Mouse (Mus musculus): ENCODE data around the gene Auts2. TPM values are rescaled to one million over a fixed set of nuclear protein-coding genes. Genes with fewer than 3 reads are reported as not detected.

Gene Auts2
- polyA plus RNA-seq, 2 experiments: 38.3 to 50.8 TPM

- ATAC-seq (ENCODE audit: low FRiP score, low read depth) (no peak), DNase-seq (ENCODE audit: low spot score) (no peak)
- Histone ChIP-seq H3K9ac (ENCODE audit: low read depth, low read length, severe bottlenecking) (no peak overlapping the region), H3K27ac (replicated peaks; ENCODE audit: low read depth, low read length) (no peak overlapping the region), H3K36me3 (ENCODE audit: control insufficient read depth, insufficient read depth, low read length) (no peaks in the 10 kb centered on the region), H3K9me3 (ENCODE audit: control insufficient read depth, low read length) (no peaks in the 10 kb centered on the region), H3K4me1 (ENCODE audit: control insufficient read depth, insufficient read depth, low read length) (no peaks in the 10 kb centered on the region), H3K4me3 (replicated peaks; ENCODE audit: low read length) (no peak overlapping the region), H3K4me2 (replicated peaks; ENCODE audit: low read depth, low read length, severe bottlenecking) (no peak overlapping the region), H3K27me3 (ENCODE audit: control insufficient read depth, insufficient read depth, low read length) (no peaks in the 10 kb centered on the region)
- WGBS: 43% methylated on average over 4 of the region's 4 CpGs
- no peak for TF ChIP-seq POLR2A (IDR thresholded peaks at IDR 0.05; ENCODE audit: borderline replicate concordance, extremely low read depth, insufficient read depth, insufficient read length)
These were observed 402.3 kb downstream of the Auts2 start for GRCm38 (mm10) chr5:132140816-132141215.

DNA sequence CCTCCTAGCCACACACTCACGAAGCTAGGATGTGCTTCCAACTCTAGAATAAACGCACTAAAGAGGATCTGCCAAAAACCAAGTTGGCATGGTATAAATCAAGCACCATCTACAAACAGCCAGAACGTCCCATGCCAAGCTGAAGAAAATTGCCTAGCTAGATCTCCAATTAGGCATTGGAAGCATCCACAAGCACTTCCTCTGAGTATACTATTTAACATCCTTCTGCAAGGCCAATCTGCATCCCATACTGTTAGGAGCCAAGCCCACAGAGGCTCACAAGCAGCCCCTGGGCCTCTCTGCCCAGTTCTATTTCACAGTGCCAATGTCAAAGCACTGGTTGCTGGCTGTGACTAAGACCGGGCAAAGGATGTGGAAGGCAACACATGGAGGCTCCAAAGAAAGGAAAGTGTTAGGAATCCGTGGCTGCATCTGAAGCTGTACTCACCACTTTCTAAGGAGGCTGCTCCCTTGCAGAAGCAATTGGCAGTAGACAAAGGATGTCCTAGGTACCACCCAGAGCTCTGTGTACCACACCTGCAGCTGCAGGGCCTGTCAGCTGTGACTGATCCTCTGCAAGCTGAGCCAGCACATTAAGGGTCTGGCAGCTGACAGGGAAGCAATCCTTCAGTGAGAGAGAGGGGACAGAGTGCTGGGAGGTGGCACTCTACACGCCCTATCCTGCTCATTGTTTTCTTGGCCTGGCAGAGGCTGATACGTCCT lies 407.0 kb downstream of the Auts2 start:
- H3K27ac ChIP-seq (replicated peaks; ENCODE audit: low read depth, low read length): no peak overlapping the region
- 60% methylated on average over 7 of the region's 7 CpGs for WGBS

GRCm38 (mm10) chr5:132131948-132132347 lies 411.2 kb downstream of the Auts2 start:
- ATAC-seq (ENCODE audit: low FRiP score, low read depth) (no peak), DNase-seq (ENCODE audit: low spot score) (no peak)
- 96% methylated on average over 3 of the region's 3 CpGs for WGBS
- H3K9me3 ChIP-seq (ENCODE audit: control insufficient read depth, low read length): no peaks in the 10 kb centered on the region
- no peak overlapping the region for H3K9ac ChIP-seq (ENCODE audit: low read depth, low read length, severe bottlenecking)
- H3K36me3 ChIP-seq (ENCODE audit: control insufficient read depth, insufficient read depth, low read length): no peaks in the 10 kb centered on the region
- no peaks in the 10 kb centered on the region for H3K4me1 ChIP-seq (ENCODE audit: control insufficient read depth, insufficient read depth, low read length)
- H3K27ac ChIP-seq (replicated peaks; ENCODE audit: low read depth, low read length): no peak overlapping the region
- H3K27me3 ChIP-seq (ENCODE audit: control insufficient read depth, insufficient read depth, low read length): no peaks in the 10 kb centered on the region
- no peak overlapping the region for H3K4me3 ChIP-seq (replicated peaks; ENCODE audit: low read length)
- no peak for TF ChIP-seq POLR2A (IDR thresholded peaks at IDR 0.05; ENCODE audit: borderline replicate concordance, extremely low read depth, insufficient read depth, insufficient read length)
- no peak overlapping the region for H3K4me2 ChIP-seq (replicated peaks; ENCODE audit: low read depth, low read length, severe bottlenecking)

More for the DNA sequence above, 407.0 kb downstream of the Auts2 start:
- Histone ChIP-seq H3K27me3 (ENCODE audit: control insufficient read depth, insufficient read depth, low read length) (no peaks in the 10 kb centered on the region), H3K36me3 (ENCODE audit: control insufficient read depth, insufficient read depth, low read length) (no peaks in the 10 kb centered on the region), H3K9me3 (ENCODE audit: control insufficient read depth, low read length) (no peaks in the 10 kb centered on the region), H3K4me3 (replicated peaks; ENCODE audit: low read length) (no peak overlapping the region), H3K4me1 (ENCODE audit: control insufficient read depth, insufficient read depth, low read length) (no peaks in the 10 kb centered on the region), H3K4me2 (replicated peaks; ENCODE audit: low read depth, low read length, severe bottlenecking) (no peak overlapping the region), H3K9ac (ENCODE audit: low read depth, low read length, severe bottlenecking) (no peak overlapping the region)
- ATAC-seq (ENCODE audit: low FRiP score, low read depth) (no peak), DNase-seq (ENCODE audit: low spot score) (no peak)
- TF ChIP-seq POLR2A (IDR thresholded peaks at IDR 0.05; ENCODE audit: borderline replicate concordance, extremely low read depth, insufficient read depth, insufficient read length): no peak

DNA sequence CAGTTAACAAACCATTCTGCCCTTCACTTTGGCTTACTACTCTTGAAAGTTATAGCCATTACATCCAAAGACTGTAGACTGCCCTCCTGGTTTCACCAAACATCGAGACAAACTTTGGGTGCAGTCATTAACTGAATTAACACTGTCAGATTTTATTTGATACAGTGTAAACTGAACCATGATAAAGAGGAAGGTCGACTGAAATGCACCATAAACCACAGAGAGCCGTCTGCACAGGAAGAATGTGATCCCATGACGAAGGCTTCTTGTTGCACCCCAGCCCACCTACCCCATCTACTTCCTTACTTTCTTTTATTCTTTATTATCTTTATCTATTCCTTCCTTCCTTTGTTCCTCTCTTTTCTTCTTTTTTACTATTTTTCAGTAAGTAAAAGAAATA lies 412.6 kb downstream of the Auts2 start:
- no peak for DNase-seq (ENCODE audit: low spot score)
- 58% methylated on average over 4 of the region's 4 CpGs for WGBS

DNA sequence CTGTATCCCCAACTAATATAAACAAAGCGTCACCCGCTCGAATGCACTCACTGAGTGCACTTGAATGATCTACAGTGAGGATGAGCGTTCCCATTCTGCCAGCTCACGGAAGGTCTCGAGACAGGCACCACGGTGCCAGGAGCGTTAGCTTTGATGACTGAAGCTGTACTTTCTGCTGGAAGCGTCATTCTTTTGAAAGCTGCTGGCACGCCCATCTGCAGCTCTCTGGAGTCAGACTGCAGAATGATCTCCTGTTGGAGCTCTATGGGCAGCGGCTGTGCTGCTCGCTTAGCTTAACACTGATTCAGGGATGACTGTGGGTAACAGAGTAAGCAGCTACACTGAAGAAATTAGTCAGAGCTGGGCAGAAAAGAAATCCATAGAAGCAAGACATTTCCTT lies 416.5 kb downstream of the Auts2 start:
- H3K4me3 ChIP-seq (replicated peaks; ENCODE audit: low read length): no peak overlapping the region
- no peaks in the 10 kb centered on the region for H3K27me3 ChIP-seq (ENCODE audit: control insufficient read depth, insufficient read depth, low read length)
- H3K9me3 ChIP-seq (ENCODE audit: control insufficient read depth, low read length): no peaks in the 10 kb centered on the region
- no peaks in the 10 kb centered on the region for H3K4me1 ChIP-seq (ENCODE audit: control insufficient read depth, insufficient read depth, low read length)
- no peak for TF ChIP-seq POLR2A (IDR thresholded peaks at IDR 0.05; ENCODE audit: borderline replicate concordance, extremely low read depth, insufficient read depth, insufficient read length)
- no peak overlapping the region for H3K4me2 ChIP-seq (replicated peaks; ENCODE audit: low read depth, low read length, severe bottlenecking)
- ATAC-seq (ENCODE audit: low FRiP score, low read depth) (no peak), DNase-seq (ENCODE audit: low spot score) (no peak)
- H3K9ac ChIP-seq (ENCODE audit: low read depth, low read length, severe bottlenecking): no peak overlapping the region
- 86% methylated on average over 12 of the region's 12 CpGs for WGBS
- no peaks in the 10 kb centered on the region for H3K36me3 ChIP-seq (ENCODE audit: control insufficient read depth, insufficient read depth, low read length)
- no peak overlapping the region for H3K27ac ChIP-seq (replicated peaks; ENCODE audit: low read depth, low read length)

More for the DNA sequence above, 412.6 kb downstream of the Auts2 start:
- no peak overlapping the region for H3K4me3 ChIP-seq (replicated peaks; ENCODE audit: low read length)
- no peaks in the 10 kb centered on the region for H3K27me3 ChIP-seq (ENCODE audit: control insufficient read depth, insufficient read depth, low read length)
- H3K9me3 ChIP-seq (ENCODE audit: control insufficient read depth, low read length): no peaks in the 10 kb centered on the region
- no peak for ATAC-seq (ENCODE audit: low FRiP score, low read depth)
- no peaks in the 10 kb centered on the region for H3K4me1 ChIP-seq (ENCODE audit: control insufficient read depth, insufficient read depth, low read length)
- TF ChIP-seq POLR2A (IDR thresholded peaks at IDR 0.05; ENCODE audit: borderline replicate concordance, extremely low read depth, insufficient read depth, insufficient read length): no peak
- no peak overlapping the region for H3K9ac ChIP-seq (ENCODE audit: low read depth, low read length, severe bottlenecking)
- H3K4me2 ChIP-seq (replicated peaks; ENCODE audit: low read depth, low read length, severe bottlenecking): no peak overlapping the region
- no peaks in the 10 kb centered on the region for H3K36me3 ChIP-seq (ENCODE audit: control insufficient read depth, insufficient read depth, low read length)
- no peak overlapping the region for H3K27ac ChIP-seq (replicated peaks; ENCODE audit: low read depth, low read length)

All from limb, embryonic 14.5 days (tissue).